Mouse (Mus musculus) heart, embryonic 14.5 days (tissue): ENCODE data around the gene Rgs3. TPM values are rescaled to one million over a fixed set of nuclear protein-coding genes. Genes with fewer than 3 reads are reported as not detected.

Experiments
- ATAC-seq: fragments of 200-750 bp; cut with Nextera tagmentation; 2 replicates; pipeline ENCODE4 v1.8.0; 2017; ENCODE audit warnings: low read depth, moderate TSS enrichment; ENCODE audit not compliant: insufficient number of reproducible peaks, insufficient read depth, low FRiP score
- H3K27ac ChIP-seq, 2 experiments: fragments of 200-500 bp in 1 of 2; fragments of 300-500 bp in 1 of 2; sonication (generic) in 1 of 2; replicated peaks in 1 of 2; 2 replicates each; pipeline ENCODE4 v1.5.1; 2012 to 2014; ENCODE audit warnings: low read depth in 2 of 2, low read length in 2 of 2, control low read depth in 1 of 2, mild to moderate bottlenecking in 1 of 2, mixed read lengths in 1 of 2; ENCODE audit not compliant: control insufficient read depth in 1 of 2, insufficient read depth in 1 of 2
- H3K27me3 ChIP-seq: fragments of 300-500 bp; sonication (generic); 2 replicates; pipeline ENCODE4 v1.6.1; 2014; ENCODE audit warnings: mild to moderate bottlenecking, low read length, control low read depth; ENCODE audit not compliant: control insufficient read depth, insufficient read depth
- H3K36me3 ChIP-seq: fragments of 300-500 bp; sonication (generic); 2 replicates; pipeline ENCODE4 v1.6.1; 2014; ENCODE audit warnings: mild to moderate bottlenecking, control low read depth, low read length, mixed read lengths; ENCODE audit not compliant: control insufficient read depth, insufficient read depth
- H3K4me1 ChIP-seq, 2 experiments: fragments of 200-500 bp in 1 of 2; fragments of 300-500 bp in 1 of 2; sonication (generic) in 1 of 2; 2 replicates each; pipeline ENCODE4 v1.6.1; 2012 to 2014; ENCODE audit warnings: low read length in 2 of 2, control low read depth in 1 of 2, mixed read lengths in 1 of 2; ENCODE audit not compliant: control insufficient read depth in 2 of 2, insufficient read depth in 2 of 2
- H3K4me2 ChIP-seq: fragments of 300-500 bp; sonication (generic); 2 replicates; pipeline ENCODE4 v1.6.1; 2014; ENCODE audit warnings: mild to moderate bottlenecking, low read length
- H3K4me3 ChIP-seq, 2 experiments: fragments of 200-500 bp in 1 of 2; fragments of 300-500 bp in 1 of 2; sonication (generic) in 1 of 2; 2 replicates each; pipeline ENCODE4 v1.5.1; 2012 to 2014; ENCODE audit warnings: low read length in 2 of 2, mild to moderate bottlenecking in 2 of 2, control low read depth in 1 of 2, low read depth in 1 of 2, moderate library complexity in 1 of 2; ENCODE audit not compliant: control insufficient read depth in 1 of 2, insufficient read depth in 1 of 2
- H3K9ac ChIP-seq: fragments of 300-500 bp; sonication (generic); 2 replicates; pipeline ENCODE4 v1.6.1; 2014; ENCODE audit warnings: mild to moderate bottlenecking, low read length
- H3K9me3 ChIP-seq: fragments of 300-500 bp; sonication (generic); 2 replicates; pipeline ENCODE4 v1.6.1; 2016; ENCODE audit warnings: low read length, control low read depth; ENCODE audit not compliant: control insufficient read depth
- WGBS: fragments of 180-500 bp; shearing (Covaris S2); extraction: QIAGEN DNeasy Blood & Tissue Kit; methylation state at CpG from one replicate; pipeline ENCODE4 v1.1.7; 2014; 5-methylcytosine and 5-hydroxymethylcytosine counted together
- polyA plus RNA-seq: library from polyadenylated mRNA; unstranded; fragments of >200 nt; fragmentation: Nextera tagmentation; extraction: Ambion mirVana; gene quantifications from 2 replicates; pipeline ENCODE4 v1.2.1, GENCODE M21; 2014

Rgs3 gene
- polyA plus RNA-seq, 1 experiment from 2014 or later = 70.4 TPM

DNA sequence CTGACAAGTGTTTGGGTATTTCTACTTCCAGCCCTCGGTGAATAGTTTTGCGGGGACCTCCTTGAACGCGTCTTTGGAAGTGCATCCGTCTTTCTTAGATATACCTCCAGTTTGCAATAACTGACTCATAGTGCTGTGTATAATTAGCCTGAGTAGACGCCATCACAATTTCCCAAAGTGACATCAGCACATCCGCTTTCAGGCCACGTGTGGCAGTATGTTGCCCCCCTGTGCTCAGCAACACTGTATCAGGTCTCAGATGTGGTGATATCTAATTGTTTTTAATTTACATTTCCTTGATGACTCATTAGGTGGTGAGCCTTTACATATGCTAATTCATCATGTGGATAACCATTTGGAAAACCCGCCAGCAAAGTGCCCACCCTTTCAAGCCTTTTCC, 119.5 kb downstream of the Rgs3 start:
- no peak overlapping the region for H3K9ac ChIP-seq
- peaks cover 8 to 22% of the 10 kb centered on the region in 2 experiments; a peak in 2 of 4 replicates for H3K4me1 ChIP-seq
- H3K4me3 ChIP-seq = no peak overlapping the region
- peaks cover 33% of the 10 kb centered on the region; the same call in 1 of the 2 replicates for H3K36me3 ChIP-seq
- H3K27ac ChIP-seq = no peak overlapping the region
- no peak for ATAC-seq
- 77% methylated on average over 9 of the region's 9 CpGs for WGBS
- H3K27me3 ChIP-seq = peaks cover 30% of the 10 kb centered on the region
- H3K4me2 ChIP-seq = no peak overlapping the region
- no peaks in the 10 kb centered on the region for H3K9me3 ChIP-seq

DNA sequence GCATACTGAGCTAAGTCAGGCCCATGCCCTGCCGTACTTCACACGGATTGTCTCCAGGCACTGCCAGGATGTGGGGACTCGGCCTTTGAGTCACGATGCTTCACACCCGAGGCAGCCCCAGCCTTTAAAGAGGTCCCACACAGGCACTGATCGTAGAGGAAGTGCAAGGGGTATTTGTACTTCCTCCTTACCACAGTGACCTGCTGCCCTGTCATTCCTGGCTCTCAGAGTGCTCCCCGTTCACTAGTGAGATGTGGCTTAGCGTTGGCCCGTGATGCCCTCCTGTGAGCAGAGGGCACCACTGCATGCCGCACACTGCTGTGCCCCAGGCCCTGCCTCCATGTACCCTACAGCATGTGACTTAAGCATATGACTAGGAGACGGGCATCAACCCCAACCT, 121.8 kb downstream of the Rgs3 start:
- no peak overlapping the region for H3K9ac ChIP-seq
- H3K9me3 ChIP-seq = no peaks in the 10 kb centered on the region
- no peak overlapping the region for H3K4me3 ChIP-seq
- no peak for ATAC-seq
- peaks cover 27% of the 10 kb centered on the region; the same call in 1 of the 2 replicates for H3K36me3 ChIP-seq
- WGBS = 82% methylated on average over 11 of the region's 11 CpGs
- H3K4me1 ChIP-seq = peaks cover 5 to 7% of the 10 kb centered on the region in 2 experiments; a peak in 2 of 4 replicates
- peaks cover 25% of the 10 kb centered on the region for H3K27me3 ChIP-seq
- no peak overlapping the region for H3K4me2 ChIP-seq
- no peak overlapping the region for H3K27ac ChIP-seq

DNA sequence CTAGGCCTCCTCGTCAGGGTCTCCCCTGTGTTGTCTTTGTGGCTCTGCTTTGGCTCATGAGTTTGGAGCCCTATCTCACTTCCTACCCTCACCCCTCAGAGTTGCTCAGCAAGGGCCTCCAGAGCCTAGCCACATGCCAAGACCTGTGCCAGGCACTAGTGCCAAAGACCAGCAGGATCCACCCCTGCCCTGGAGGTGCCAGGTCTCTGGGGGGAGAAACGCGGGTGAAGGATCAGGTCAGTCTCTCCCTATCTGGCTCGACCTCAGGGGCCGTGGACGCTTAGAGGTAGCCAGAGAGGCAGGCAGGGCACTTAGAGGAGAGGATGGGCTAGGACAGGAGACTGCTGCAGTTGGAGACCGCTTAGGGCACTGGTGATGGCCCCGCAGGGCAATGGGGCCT, 122.7 kb downstream of the Rgs3 start:
- Histone ChIP-seq H3K27me3 (peaks cover 20% of the 10 kb centered on the region), H3K4me2 (no peak overlapping the region), H3K9ac (no peak overlapping the region), H3K4me1 (peaks cover 5 to 7% of the 10 kb centered on the region in 2 experiments; a peak in 2 of 4 replicates), H3K27ac (no peak overlapping the region), H3K9me3 (no peaks in the 10 kb centered on the region), H3K36me3 (peaks cover 27% of the 10 kb centered on the region; the same call in 1 of the 2 replicates), H3K4me3 (no peak overlapping the region)
- 80% methylated on average over 8 of the region's 8 CpGs for WGBS
- no peak for ATAC-seq

DNA sequence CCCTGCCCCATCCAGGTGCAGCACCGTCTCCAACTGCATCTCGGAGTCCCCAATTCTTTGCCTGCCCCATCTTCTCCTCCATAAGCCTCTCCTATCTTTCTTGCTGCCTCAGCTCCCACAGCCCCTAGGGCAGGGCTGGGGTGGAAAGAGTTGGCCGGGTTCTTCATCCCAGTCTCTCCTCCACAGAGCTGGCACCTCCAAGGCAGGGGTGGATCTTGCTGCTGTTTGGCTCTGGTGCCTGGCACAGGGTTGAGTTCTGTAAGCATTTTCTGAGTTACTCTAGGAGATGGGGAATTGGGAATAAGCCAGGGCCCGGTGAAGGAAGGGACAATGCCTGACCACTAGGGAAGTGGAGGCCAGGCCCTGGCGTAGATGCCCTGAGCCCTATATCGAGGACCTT, 123.5 kb downstream of the Rgs3 start:
- ATAC-seq = no peak
- no peak overlapping the region for H3K4me2 ChIP-seq
- H3K36me3 ChIP-seq = peaks cover 28% of the 10 kb centered on the region; the same call in 1 of the 2 replicates
- H3K4me3 ChIP-seq = no peak overlapping the region
- H3K4me1 ChIP-seq = peaks cover 5 to 7% of the 10 kb centered on the region in 2 experiments; a peak in 2 of 4 replicates
- WGBS = 86% methylated on average over 6 of the region's 6 CpGs
- H3K9ac ChIP-seq = no peak overlapping the region
- H3K9me3 ChIP-seq = no peaks in the 10 kb centered on the region
- H3K27ac ChIP-seq = no peak overlapping the region
- peaks cover 24% of the 10 kb centered on the region for H3K27me3 ChIP-seq

DNA sequence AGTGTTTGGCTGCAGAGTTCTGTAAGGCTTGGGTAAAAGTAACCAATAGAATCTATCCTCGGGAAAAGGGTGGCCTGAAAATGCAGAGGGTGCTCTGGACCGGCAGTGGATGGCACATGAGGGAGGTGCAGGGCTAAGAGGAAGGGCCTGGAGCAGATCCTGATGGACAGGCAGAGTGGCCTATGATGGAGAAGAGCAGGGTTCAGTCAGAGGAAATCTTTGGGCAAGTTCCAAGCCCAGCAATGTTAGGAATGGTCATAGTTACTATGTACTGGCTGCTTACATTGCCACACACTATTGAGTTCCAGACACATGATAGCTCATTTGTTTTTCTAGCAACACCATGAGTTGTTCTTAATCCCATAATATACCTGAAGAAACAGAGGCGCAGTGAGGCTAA, 124.7 kb downstream of the Rgs3 start:
- Histone ChIP-seq H3K4me2 (no peak overlapping the region), H3K36me3 (peaks cover 22% of the 10 kb centered on the region; the same call in 1 of the 2 replicates), H3K27me3 (peaks cover 25% of the 10 kb centered on the region), H3K9ac (no peak overlapping the region), H3K9me3 (no peaks in the 10 kb centered on the region), H3K27ac (no peak overlapping the region), H3K4me3 (no peak overlapping the region), H3K4me1 (peaks cover 3 to 7% of the 10 kb centered on the region in 2 experiments; a peak in 2 of 4 replicates)
- WGBS = 70% methylated on average over 3 of the region's 3 CpGs
- no peak for ATAC-seq

DNA sequence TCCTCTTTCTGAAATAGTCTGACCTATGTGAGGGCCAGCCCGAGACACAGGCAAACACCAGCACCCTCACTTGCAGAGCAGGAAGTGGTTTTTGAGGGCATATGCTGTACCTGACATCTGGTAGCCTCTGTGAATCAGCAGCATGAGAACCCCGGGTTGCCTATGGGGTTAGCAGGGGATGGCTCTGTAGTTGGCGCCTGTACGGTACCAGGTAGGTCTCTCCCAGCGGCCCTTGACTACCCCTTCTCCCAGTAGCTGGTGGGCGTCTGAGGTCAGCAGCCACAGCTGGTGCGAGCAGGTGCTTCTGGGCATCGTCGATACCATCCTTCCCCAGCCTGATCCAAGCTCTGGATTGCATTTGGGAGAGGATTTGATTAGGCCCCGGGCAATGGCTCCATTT, 125.6 kb downstream of the Rgs3 start:
- Histone ChIP-seq H3K4me1 (peaks cover 3 to 6% of the 10 kb centered on the region in 2 experiments; a peak in 2 of 4 replicates), H3K27me3 (peaks cover 25% of the 10 kb centered on the region), H3K9me3 (no peaks in the 10 kb centered on the region), H3K4me3 (no peak overlapping the region), H3K9ac (no peak overlapping the region), H3K4me2 (no peak overlapping the region), H3K27ac (no peak overlapping the region), H3K36me3 (peaks cover 19% of the 10 kb centered on the region; the same call in 1 of the 2 replicates)
- 75% methylated on average over 10 of the region's 10 CpGs for WGBS
- ATAC-seq = no peak

DNA sequence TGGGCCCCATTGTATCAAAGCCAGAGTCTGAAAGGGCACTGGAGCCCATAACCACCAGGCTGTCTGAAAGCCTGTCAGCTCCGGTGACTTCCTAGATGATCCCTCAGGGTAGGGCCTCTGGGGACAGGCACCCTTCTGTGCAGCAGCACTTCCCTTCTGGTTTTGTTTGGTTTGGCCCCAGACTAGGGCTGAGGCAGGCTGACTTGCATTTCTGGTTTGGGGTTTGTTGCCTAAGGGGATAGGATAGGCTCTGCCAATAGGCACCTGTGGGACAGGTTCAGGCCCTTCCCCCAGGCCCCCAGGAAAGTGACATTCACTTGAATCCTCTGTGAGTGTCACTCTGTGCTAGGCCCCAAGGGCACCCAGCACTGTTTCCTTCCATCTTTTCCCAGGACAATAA, 127.1 kb downstream of the Rgs3 start:
- Histone ChIP-seq H3K36me3 (peaks cover 13% of the 10 kb centered on the region; the same call in 1 of the 2 replicates), H3K9ac (no peak overlapping the region), H3K27ac (no peak overlapping the region), H3K4me2 (no peak overlapping the region), H3K27me3 (peaks cover 25% of the 10 kb centered on the region), H3K4me1 (peaks cover 9 to 16% of the 10 kb centered on the region in 2 experiments), H3K9me3 (no peaks in the 10 kb centered on the region), H3K4me3 (no peak overlapping the region)
- ATAC-seq = no peak
- WGBS = 90% methylated on average over 1 of the region's 1 CpGs

DNA sequence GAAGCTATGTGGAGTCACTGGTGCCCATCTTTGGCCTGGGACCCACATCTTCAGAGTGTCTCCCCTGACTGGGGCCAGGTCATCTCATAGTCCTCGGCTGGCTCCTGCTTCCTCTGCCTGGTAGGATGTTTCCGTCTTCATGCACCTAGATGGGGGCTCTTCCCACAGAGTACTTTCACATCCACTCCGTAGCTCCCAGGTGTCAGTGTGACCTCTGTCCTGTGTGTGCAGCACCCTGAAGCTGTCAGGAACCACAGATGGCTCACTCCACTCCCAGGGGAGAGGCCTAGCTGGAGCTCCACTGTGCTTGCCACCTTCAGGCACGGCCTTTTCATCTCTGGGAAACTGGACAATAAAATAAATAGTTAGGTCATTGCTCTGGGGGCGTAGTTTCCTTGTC, 128.5 kb downstream of the Rgs3 start:
- Histone ChIP-seq H3K4me1 (peaks cover 9 to 24% of the 10 kb centered on the region in 2 experiments), H3K27me3 (peaks cover 34% of the 10 kb centered on the region), H3K27ac (no peak overlapping the region), H3K4me3 (no peak overlapping the region), H3K9me3 (no peaks in the 10 kb centered on the region), H3K4me2 (no peak overlapping the region), H3K36me3 (peaks cover 22% of the 10 kb centered on the region), H3K9ac (no peak overlapping the region)
- WGBS = 83% methylated on average over 5 of the region's 5 CpGs
- no peak for ATAC-seq
